Mouse (Mus musculus) neural tube, embryonic 11.5 days (tissue): ENCODE data around the gene Nthl1. TPM values are rescaled to one million over a fixed set of nuclear protein-coding genes. Genes with fewer than 3 reads are reported as not detected.
A peak's percentile ranks its signal among the peaks of the same experiment; 100 is the strongest.

Experiments
- ATAC-seq: fragments of 200-750 bp; cut with Nextera tagmentation; 2 replicates; pipeline ENCODE4 v1.8.0; 2017; ENCODE audit warnings: moderate number of reproducible peaks, mild to moderate bottlenecking, moderate TSS enrichment, moderate library complexity; ENCODE audit not compliant: insufficient read depth, low FRiP score, low TSS enrichment
- DNase-seq: peaks from one replicate; pipeline ENCODE4 v3.0.0-alpha.2; 2015; ENCODE audit warnings: low spot score
- H3K27ac ChIP-seq: fragments of 300-500 bp; sonication (generic); 2 replicates; pipeline ENCODE4 v1.5.1; 2014; ENCODE audit warnings: low read depth, mild to moderate bottlenecking, low read length
- H3K27me3 ChIP-seq: fragments of 300-500 bp; sonication (generic); 2 replicates; pipeline ENCODE4 v1.6.1; 2014; ENCODE audit warnings: mild to moderate bottlenecking, low read length, mixed read lengths; ENCODE audit not compliant: control insufficient read depth, insufficient read depth
- H3K36me3 ChIP-seq: fragments of 300-500 bp; sonication (generic); 2 replicates; pipeline ENCODE4 v1.6.1; 2014; ENCODE audit warnings: mild to moderate bottlenecking, low read length, moderate library complexity, mixed read lengths; ENCODE audit not compliant: control insufficient read depth, insufficient read depth
- H3K4me1 ChIP-seq: fragments of 300-500 bp; sonication (generic); 2 replicates; pipeline ENCODE4 v1.6.1; 2014; ENCODE audit warnings: low read length, mixed read lengths; ENCODE audit not compliant: control insufficient read depth, insufficient read depth
- H3K4me2 ChIP-seq: fragments of 300-500 bp; sonication (generic); 2 replicates; pipeline ENCODE4 v1.6.1; 2014; ENCODE audit warnings: low read depth, mild to moderate bottlenecking, moderate library complexity
- H3K4me3 ChIP-seq: fragments of 300-500 bp; sonication (generic); 2 replicates; pipeline ENCODE4 v1.5.1; 2014; ENCODE audit warnings: low read depth, low read length
- H3K9ac ChIP-seq: fragments of 300-500 bp; sonication (generic); 2 replicates; pipeline ENCODE4 v1.6.1; 2014; ENCODE audit warnings: mild to moderate bottlenecking, low read length
- H3K9me3 ChIP-seq: fragments of 300-500 bp; sonication (generic); 2 replicates; pipeline ENCODE4 v1.6.1; 2016; ENCODE audit warnings: low read length; ENCODE audit not compliant: control insufficient read depth
- WGBS: fragments of 180-500 bp; shearing (Covaris S2); extraction: QIAGEN DNeasy Blood & Tissue Kit; methylation state at CpG from one replicate; pipeline ENCODE4 v1.1.7; 2014; 5-methylcytosine and 5-hydroxymethylcytosine counted together
- microRNA-seq: library from miRNA; unstranded; fragments of <30 nt; microRNA quantifications from one replicate; pipeline ENCODE4, GENCODE M21; 2016
- polyA plus RNA-seq: library from polyadenylated mRNA; unstranded; fragments of >200 nt; fragmentation: Nextera tagmentation; extraction: Ambion mirVana; gene quantifications from 2 replicates; pipeline ENCODE4 v1.2.1, GENCODE M21; 2014

The Nthl1 gene
- polyA plus RNA-seq, 1 experiment from 2014 or later: 13.8 TPM

GRCm38 (mm10) chr17:24686514-24686913, 54.0 kb downstream of the Nthl1 start:
- H3K4me3 ChIP-seq: no peak overlapping the region
- H3K4me2 ChIP-seq: peak overlapping the region; percentile 19; the same call in 1 of the 2 replicates
- DNase-seq: peak; percentile 45
- ATAC-seq: no peak
- 23% methylated on average over 16 of the region's 16 CpGs for WGBS
- no peak overlapping the region for H3K9ac ChIP-seq
- H3K9me3 ChIP-seq: no peaks in the 10 kb centered on the region
- peaks cover 1% of the 10 kb centered on the region; the same call in 1 of the 2 replicates for H3K36me3 ChIP-seq
- H3K27me3 ChIP-seq: peaks cover 32% of the 10 kb centered on the region
- no peak overlapping the region for H3K27ac ChIP-seq
- H3K4me1 ChIP-seq: peaks cover 8% of the 10 kb centered on the region; the same call in 1 of the 2 replicates

- peak; percentile 43 for DNase-seq
- Histone ChIP-seq H3K9ac (no peak overlapping the region), H3K4me1 (peaks cover 8% of the 10 kb centered on the region; the same call in 1 of the 2 replicates), H3K27ac (no peak overlapping the region), H3K4me2 (peak overlapping the region; percentile 43), H3K36me3 (no peaks in the 10 kb centered on the region), H3K4me3 (peak overlapping the region; percentile 20), H3K9me3 (no peaks in the 10 kb centered on the region), H3K27me3 (peaks cover 32% of the 10 kb centered on the region)
- WGBS: 1% methylated on average over 24 of the region's 25 CpGs
- ATAC-seq: 0 out of 2 replicates have a peak, but pooled peaks have one; percentile 41
Measured at GRCm38 (mm10) chr17:24687146-24687595, 54.7 kb downstream of the Nthl1 start.

- Histone ChIP-seq H3K27ac (no peak overlapping the region), H3K9me3 (no peaks in the 10 kb centered on the region), H3K9ac (no peak overlapping the region), H3K4me1 (peaks cover 8% of the 10 kb centered on the region; the same call in 1 of the 2 replicates), H3K4me3 (peak overlapping the region; percentile 20), H3K36me3 (no peaks in the 10 kb centered on the region; the same call in 1 of the 2 replicates), H3K27me3 (peaks cover 32% of the 10 kb centered on the region), H3K4me2 (peak overlapping the region; percentile 43)
- 21% methylated on average over 23 of the region's 23 CpGs for WGBS
- ATAC-seq: no peak
- DNase-seq: no peak
Measured at GRCm38 (mm10) chr17:24687599-24687998, 55.1 kb downstream of the Nthl1 start.

Small RNA genes within 50 kb of the gene (microRNA-seq; reads per million reads assigned to microRNA genes)
- gene Gm24589: not detected

Other genes starting within 250 kb of the Nthl1 start
- gene Rnps1, start 218.1 kb upstream of the Nthl1 start, polyA plus RNA-seq: 370 and 385 TPM in 2 replicates
- 54.1 and 61.5 TPM in 2 replicates for gene Eci1, start 206.0 kb upstream of the Nthl1 start, polyA plus RNA-seq
- gene Dnase1l2, start 189.6 kb upstream of the Nthl1 start, polyA plus RNA-seq: 2.1 and 2.3 TPM in 2 replicates
- gene E4f1, start 162.4 kb upstream of the Nthl1 start, polyA plus RNA-seq: 17.0 and 21.2 TPM in 2 replicates
- 65.0 and 65.2 TPM in 2 replicates for gene Pgp, start 162.3 kb upstream of the Nthl1 start, polyA plus RNA-seq
- gene Bricd5, start 158.8 kb upstream of the Nthl1 start, polyA plus RNA-seq: 0.33 and 0.51 TPM in 2 replicates
- 26.2 and 29.7 TPM in 2 replicates for gene Mlst8, start 153.6 kb upstream of the Nthl1 start, polyA plus RNA-seq
- 7.4 and 8.4 TPM in 2 replicates for gene Caskin1, start 144.1 kb upstream of the Nthl1 start, polyA plus RNA-seq
- gene Traf7, start 104.7 kb upstream of the Nthl1 start, polyA plus RNA-seq: 81.2 and 88.1 TPM in 2 replicates
- 1.2 and 1.7 TPM in 2 replicates for gene Rab26, start 98.5 kb upstream of the Nthl1 start, polyA plus RNA-seq
- gene Pkd1, start 82.8 kb upstream of the Nthl1 start, polyA plus RNA-seq: 20.6 and 29.0 TPM in 2 replicates
- 61.9 and 69.2 TPM in 2 replicates for gene Tsc2, start 50 bp upstream of the Nthl1 start, polyA plus RNA-seq
- 36.7 and 38.8 TPM in 2 replicates for gene Slc9a3r2, start 17.6 kb downstream of the Nthl1 start, polyA plus RNA-seq
- gene Npw, start 25.8 kb downstream of the Nthl1 start, polyA plus RNA-seq: not detected in 2 replicates
- gene Zfp598, start 37.0 kb downstream of the Nthl1 start, polyA plus RNA-seq: 31.8 and 35.7 TPM in 2 replicates
- 14.6 and 18.1 TPM in 2 replicates for gene Syngr3, start 57.3 kb downstream of the Nthl1 start, polyA plus RNA-seq
- 50.8 and 53.0 TPM in 2 replicates for gene Gfer, start 63.5 kb downstream of the Nthl1 start, polyA plus RNA-seq
- 1.5 and 1.8 TPM in 2 replicates for gene Noxo1, start 63.6 kb downstream of the Nthl1 start, polyA plus RNA-seq
- gene Tbl3, start 75.0 kb downstream of the Nthl1 start, polyA plus RNA-seq: 110 and 131 TPM in 2 replicates
- 0.57 TPM in 1 of 2 replicates, not detected in the other for gene Rnf151, start 85.4 kb downstream of the Nthl1 start, polyA plus RNA-seq
- 1,370 and 1,378 TPM in 2 replicates for gene Rps2, start 85.4 kb downstream of the Nthl1 start, polyA plus RNA-seq
- gene Ndufb10, start 91.8 kb downstream of the Nthl1 start, polyA plus RNA-seq: 213 and 214 TPM in 2 replicates
- gene Rpl3l, start 95.1 kb downstream of the Nthl1 start, polyA plus RNA-seq: not detected in 2 replicates
- gene Msrb1, start 104.0 kb downstream of the Nthl1 start, polyA plus RNA-seq: 25.5 and 27.2 TPM in 2 replicates
- 0.38 and 0.81 TPM in 2 replicates for gene Hs3st6, start 120.3 kb downstream of the Nthl1 start, polyA plus RNA-seq
- not detected in 2 replicates for gene Meiob, start 171.6 kb downstream of the Nthl1 start, polyA plus RNA-seq
- gene Hagh, start 207.5 kb downstream of the Nthl1 start, polyA plus RNA-seq: 32.9 and 34.5 TPM in 2 replicates
- 16.2 and 19.0 TPM in 2 replicates for gene Fahd1, start 217.7 kb downstream of the Nthl1 start, polyA plus RNA-seq
- 0.24 TPM in 1 of 2 replicates, not detected in the other for gene Igfals, start 233.3 kb downstream of the Nthl1 start, polyA plus RNA-seq